Mouse (Mus musculus): ENCODE measurements around the gene Dnmt1.

The Dnmt1 gene

GRCm38 (mm10) chr9:20943396-20943795 is 16.3 kb downstream of the Dnmt1 start:
- peak; percentile 79 for DNase-seq (ENCODE audit: low read depth)

- DNase-seq (ENCODE audit: low read depth), result peak; percentile 62
Observed at GRCm38 (mm10) chr9:20923258-20923657, 36.4 kb downstream of the Dnmt1 start.

- peak; percentile 53 for DNase-seq (ENCODE audit: low read depth)
Observed at GRCm38 (mm10) chr9:20916160-20916559, 43.5 kb downstream of the Dnmt1 start.

GRCm38 (mm10) chr9:20909948-20910347 is 49.7 kb downstream of the Dnmt1 start:
- no peak for DNase-seq (ENCODE audit: low read depth)

- DNase-seq (ENCODE audit: low read depth), result no peak
Observed at GRCm38 (mm10) chr9:20902174-20902491, 57.6 kb downstream of the Dnmt1 start.

- DNase-seq (ENCODE audit: low read depth), result peak; percentile 82
Observed at GRCm38 (mm10) chr9:20901466-20902173, 58.1 kb downstream of the Dnmt1 start.

- DNase-seq (ENCODE audit: low read depth), result peak; percentile 91
Observed at GRCm38 (mm10) chr9:20898511-20899073, 61.1 kb downstream of the Dnmt1 start, which contains the start of gene Eif3g. TSS of gene Eif3g (minus strand) at chr9:20898623.

GRCm38 (mm10) chr9:20897736-20898510 is 61.8 kb downstream of the Dnmt1 start:
- no peak for DNase-seq (ENCODE audit: low read depth)

- no peak for DNase-seq (ENCODE audit: low read depth)
Observed at GRCm38 (mm10) chr9:20895382-20895781, 64.3 kb downstream of the Dnmt1 start.

- no peak for DNase-seq (ENCODE audit: low read depth)
Observed at GRCm38 (mm10) chr9:20894629-20895028, 65.1 kb downstream of the Dnmt1 start.

- no peak for DNase-seq (ENCODE audit: low read depth)
Observed at GRCm38 (mm10) chr9:20893590-20894343, 65.9 kb downstream of the Dnmt1 start.

GRCm38 (mm10) chr9:20893069-20893468 is 66.6 kb downstream of the Dnmt1 start:
- no peak for DNase-seq (ENCODE audit: low read depth)

GRCm38 (mm10) chr9:20892104-20892653 is 67.5 kb downstream of the Dnmt1 start:
- peak; percentile 46 for DNase-seq (ENCODE audit: low read depth)

GRCm38 (mm10) chr9:20891339-20892103 is 68.2 kb downstream of the Dnmt1 start:
- no peak for DNase-seq (ENCODE audit: low read depth)

GRCm38 (mm10) chr9:20890411-20890810 is 69.3 kb downstream of the Dnmt1 start:
- no peak for DNase-seq (ENCODE audit: low read depth)

- DNase-seq (ENCODE audit: low read depth), result peak; percentile 55
Observed at GRCm38 (mm10) chr9:20889185-20890141, 70.2 kb downstream of the Dnmt1 start.

GRCm38 (mm10) chr9:20888386-20888765 is 71.3 kb downstream of the Dnmt1 start:
- DNase-seq (ENCODE audit: low read depth), result no peak

- peak; percentile 99 for DNase-seq (ENCODE audit: low read depth)
Observed at GRCm38 (mm10) chr9:20887704-20888385, 71.8 kb downstream of the Dnmt1 start, which contains the start of gene Ppan. TSS of gene Ppan (plus strand) at chr9:20888175.

- no peak for DNase-seq (ENCODE audit: low read depth)
Observed at GRCm38 (mm10) chr9:20887191-20887590, 72.5 kb downstream of the Dnmt1 start.
